Mouse (Mus musculus) limb, embryonic 10.5 days (tissue): ENCODE measurements around the gene Serpinb8. TPM values are rescaled to one million over a fixed set of nuclear protein-coding genes. Genes with fewer than 3 reads are reported as not detected.

Experiments used
- DNase-seq: peaks from one replicate; pipeline ENCODE4 v3.0.0-alpha.2; 2017; ENCODE audit warnings: low spot score
- H3K27ac ChIP-seq: fragments of 300-500 bp; sonication (generic); 2 replicates; pipeline ENCODE4 v1.5.1; 2016; ENCODE audit warnings: mild to moderate bottlenecking
- H3K27me3 ChIP-seq: fragments of 300-500 bp; sonication (generic); 2 replicates; pipeline ENCODE4 v1.6.1; 2016; ENCODE audit warnings: low read depth, mild to moderate bottlenecking; ENCODE audit not compliant: poor library complexity, severe bottlenecking
- H3K36me3 ChIP-seq: fragments of 300-500 bp; sonication (generic); 2 replicates; pipeline ENCODE4 v1.6.1; 2016; ENCODE audit warnings: mild to moderate bottlenecking, moderate library complexity
- H3K4me1 ChIP-seq: fragments of 300-500 bp; sonication (generic); 2 replicates; pipeline ENCODE4 v1.6.1; 2016
- H3K4me3 ChIP-seq: fragments of 300-500 bp; sonication (generic); 2 replicates; pipeline ENCODE4 v1.5.1; 2016; ENCODE audit warnings: mild to moderate bottlenecking, moderate library complexity
- H3K9me3 ChIP-seq: fragments of 300-500 bp; sonication (generic); replicated peaks from 2 replicates; pipeline ENCODE4 v1.6.1; 2016; ENCODE audit warnings: mild to moderate bottlenecking
- WGBS: fragments of 180-500 bp; shearing (Covaris S2); methylation state at CpG from one replicate; pipeline ENCODE4 v1.1.7; 2016; 5-methylcytosine and 5-hydroxymethylcytosine counted together
- polyA plus RNA-seq: library from polyadenylated mRNA; unstranded; fragments of >200 nt; fragmentation: Nextera tagmentation; extraction: Ambion mirVana; gene quantifications from 2 replicates; pipeline ENCODE4 v1.2.1, GENCODE M21; 2016

Serpinb8 gene
- polyA plus RNA-seq, result 0.15 and 0.36 TPM in 2 replicates

DNA sequence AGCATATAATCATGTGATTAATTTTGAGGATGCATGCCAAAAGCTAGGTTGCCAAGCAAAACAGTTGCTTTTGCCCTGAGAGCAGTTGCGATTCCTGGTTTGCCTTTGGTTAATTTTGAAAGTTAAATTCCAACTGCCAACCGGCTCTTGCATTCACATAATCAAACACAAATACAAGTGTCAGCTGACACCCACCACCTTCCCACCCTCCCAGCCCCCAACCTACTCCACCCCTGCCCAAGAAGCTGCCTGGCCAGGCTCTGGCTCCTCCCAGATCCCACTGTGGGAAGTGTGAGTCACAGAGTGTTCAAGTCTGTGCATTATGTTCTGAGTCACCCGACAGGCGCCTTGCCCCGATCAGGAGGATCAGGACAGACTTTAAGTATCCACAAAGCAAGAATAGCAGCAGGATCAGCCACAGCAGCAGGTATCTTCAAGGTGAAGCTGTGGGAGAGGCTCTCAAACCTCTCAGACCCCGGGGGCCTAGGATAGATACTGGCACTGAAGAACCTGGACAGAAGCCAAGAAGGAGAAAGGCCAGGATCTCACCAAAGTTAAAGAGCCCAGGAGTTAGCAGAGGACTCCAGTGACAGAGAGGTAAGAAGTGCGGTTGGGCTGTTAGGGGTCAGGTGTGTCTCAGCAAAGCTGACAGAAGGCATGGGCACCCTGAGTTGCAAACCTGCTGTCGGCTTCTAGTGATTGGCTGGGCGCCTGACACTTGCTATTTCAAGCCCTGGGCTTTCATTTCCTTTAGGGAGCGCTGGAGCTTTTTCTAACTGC, at the start of gene Serpinb8:
TSS of gene Serpinb8 (plus strand) at position 316 of the 780 bp plus-strand sequence.
- H3K27ac ChIP-seq, result no peak within 1 kb of the TSS
- no peaks in the 10 kb centered on the region for H3K27me3 ChIP-seq
- H3K9me3 ChIP-seq, result no peaks in the 10 kb centered on the region
- no peak within 1 kb of the TSS for H3K4me3 ChIP-seq
- no peaks in the 10 kb centered on the region for H3K4me1 ChIP-seq
- 67% methylated on average over 10 of the region's 10 CpGs for WGBS
- no peaks in the 10 kb centered on the region for H3K36me3 ChIP-seq
- no peak for DNase-seq

DNA sequence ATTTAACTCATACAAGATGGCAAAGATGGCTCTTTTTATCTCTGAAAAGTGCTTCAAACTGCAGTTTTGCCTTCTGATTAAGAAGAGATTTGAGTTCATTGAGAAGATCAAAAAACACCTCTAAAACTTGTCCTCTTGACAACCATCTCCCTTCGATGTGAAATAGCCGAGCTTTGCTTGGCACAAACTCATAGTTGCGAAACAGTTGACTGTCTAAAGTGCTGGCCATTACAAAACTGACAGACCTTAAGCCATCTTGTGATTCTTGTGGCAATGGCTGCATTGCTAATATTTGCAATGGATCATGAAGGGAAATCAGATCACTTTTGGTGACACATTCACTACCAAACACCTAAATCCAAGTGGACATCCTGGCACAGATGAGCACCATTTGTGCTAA, 30.3 kb upstream of the Serpinb8 start:
- H3K4me1 ChIP-seq, result no peaks in the 10 kb centered on the region
- DNase-seq, result no peak
- no peaks in the 10 kb centered on the region for H3K27me3 ChIP-seq
- H3K36me3 ChIP-seq, result no peaks in the 10 kb centered on the region
- WGBS, result 92% methylated on average over 3 of the region's 3 CpGs
- H3K9me3 ChIP-seq, result no peaks in the 10 kb centered on the region
- H3K4me3 ChIP-seq, result no peak overlapping the region
- H3K27ac ChIP-seq, result no peak overlapping the region

DNA sequence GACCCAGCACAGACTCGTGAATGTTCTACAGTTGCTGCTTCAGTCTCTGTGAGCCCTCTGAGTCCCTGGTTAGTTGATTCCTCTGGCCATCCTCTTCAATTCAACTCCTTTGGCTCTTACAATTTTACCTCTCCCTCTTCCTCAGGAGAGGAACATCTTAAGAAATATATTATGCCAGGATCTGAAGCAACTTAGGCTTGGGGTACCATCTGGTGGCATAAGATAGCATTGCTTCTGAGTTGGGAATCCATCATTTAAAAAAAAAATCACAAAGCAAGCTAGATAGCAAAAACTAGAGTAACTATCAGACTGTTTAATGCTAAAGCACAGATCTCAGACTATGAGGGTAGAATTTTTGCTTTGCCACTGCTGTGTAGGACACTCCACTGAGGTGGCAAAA, 27.7 kb upstream of the Serpinb8 start:
- Histone ChIP-seq H3K27me3 (no peaks in the 10 kb centered on the region), H3K36me3 (no peaks in the 10 kb centered on the region), H3K4me1 (no peaks in the 10 kb centered on the region), H3K27ac (no peak overlapping the region), H3K4me3 (no peak overlapping the region), H3K9me3 (no peaks in the 10 kb centered on the region)
- WGBS, result 70% methylated on average over 1 of the region's 1 CpGs
- no peak for DNase-seq

DNA sequence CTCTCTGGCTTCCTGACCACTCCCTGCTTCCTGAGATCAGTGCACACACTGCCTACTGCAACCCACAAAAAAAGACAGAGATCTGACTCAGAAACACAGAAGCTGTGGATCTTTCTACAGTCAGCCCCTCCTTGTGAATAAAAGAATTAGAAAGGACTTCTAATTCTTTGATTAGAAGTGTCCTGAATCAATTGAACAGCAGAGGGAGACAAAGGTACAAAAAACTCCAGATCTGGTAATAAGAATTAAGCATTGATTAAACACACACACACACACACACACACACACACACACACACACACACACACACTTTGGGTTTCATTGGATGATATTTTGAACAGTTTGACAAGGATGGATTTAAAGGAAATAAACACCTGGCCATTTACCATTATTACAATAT, 24.2 kb upstream of the Serpinb8 start:
- H3K9me3 ChIP-seq, result no peaks in the 10 kb centered on the region

DNA sequence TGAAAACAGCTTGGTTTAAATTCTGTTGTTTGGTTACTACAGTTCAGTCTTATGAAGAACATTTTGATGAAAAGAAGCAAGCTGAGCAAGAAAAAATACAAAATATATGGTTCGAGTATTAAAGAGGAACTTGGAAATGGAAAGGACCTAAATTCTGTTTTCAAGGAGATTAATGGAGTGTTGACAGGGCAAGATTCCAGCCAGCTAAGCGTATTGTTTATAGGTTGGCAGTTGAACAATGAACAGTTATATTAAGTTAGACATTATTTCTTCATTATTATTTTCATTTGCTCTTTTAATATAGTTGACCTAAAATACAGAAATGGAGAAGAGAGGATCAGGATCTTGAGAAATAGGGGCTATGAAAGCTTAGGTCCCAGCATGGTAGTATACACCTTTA, 13.7 kb upstream of the Serpinb8 start:
- no peaks in the 10 kb centered on the region for H3K36me3 ChIP-seq
- no peaks in the 10 kb centered on the region for H3K9me3 ChIP-seq
- no peak for DNase-seq
- 84% methylated on average over 2 of the region's 2 CpGs for WGBS
- no peaks in the 10 kb centered on the region for H3K4me1 ChIP-seq
- H3K27ac ChIP-seq, result no peak overlapping the region
- no peak overlapping the region for H3K4me3 ChIP-seq
- H3K27me3 ChIP-seq, result no peaks in the 10 kb centered on the region

More for the DNA sequence above, 24.2 kb upstream of the Serpinb8 start:
- Histone ChIP-seq H3K4me1 (no peaks in the 10 kb centered on the region), H3K27ac (no peak overlapping the region), H3K36me3 (no peaks in the 10 kb centered on the region), H3K27me3 (no peaks in the 10 kb centered on the region), H3K4me3 (no peak overlapping the region)
- no peak for DNase-seq

DNA sequence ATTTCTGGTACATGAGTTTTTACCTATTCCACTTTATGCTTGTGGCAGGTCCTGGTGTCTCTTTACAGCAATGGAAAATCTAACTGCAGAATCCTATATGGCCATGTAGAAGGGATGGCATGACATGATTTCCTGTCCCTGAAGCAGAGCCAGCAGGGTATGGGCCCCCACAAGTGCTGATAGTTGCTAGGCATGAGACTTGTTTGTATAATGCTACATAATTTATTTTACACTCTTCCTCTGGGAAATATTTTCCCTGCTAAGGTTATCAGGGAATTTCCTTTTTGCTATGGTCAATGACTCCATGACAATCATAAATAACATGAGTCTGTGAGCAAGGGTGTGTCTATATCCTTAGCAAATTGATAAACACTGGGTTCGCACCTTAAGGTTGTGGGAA, 12.3 kb upstream of the Serpinb8 start:
- no peaks in the 10 kb centered on the region for H3K9me3 ChIP-seq
- H3K27ac ChIP-seq, result no peak overlapping the region
- H3K4me3 ChIP-seq, result no peak overlapping the region
- no peak for DNase-seq
- H3K36me3 ChIP-seq, result no peaks in the 10 kb centered on the region
- WGBS, result 96% methylated on average over 1 of the region's 1 CpGs
- no peaks in the 10 kb centered on the region for H3K4me1 ChIP-seq
- no peaks in the 10 kb centered on the region for H3K27me3 ChIP-seq

DNA sequence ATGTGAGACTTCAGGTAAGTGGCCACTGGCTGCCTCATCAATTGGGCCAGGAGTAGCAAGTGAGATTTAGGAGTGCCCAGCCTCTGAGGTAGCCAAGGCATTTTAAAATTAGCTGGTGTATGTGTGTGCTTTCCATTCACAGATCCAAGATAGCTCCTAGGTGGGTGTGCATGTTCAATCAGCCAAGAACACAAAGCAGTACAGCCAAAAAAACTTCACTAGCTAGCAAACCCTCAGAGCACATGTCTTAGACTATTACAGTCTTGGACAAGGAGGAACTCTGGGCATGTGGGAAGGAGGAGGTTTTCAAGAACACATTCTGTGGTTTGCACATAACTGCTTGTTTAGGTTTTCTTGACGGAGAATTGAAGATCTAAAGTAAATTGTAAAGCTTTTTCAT, 8.6 kb upstream of the Serpinb8 start:
- H3K36me3 ChIP-seq, result no peaks in the 10 kb centered on the region
- H3K9me3 ChIP-seq, result no peaks in the 10 kb centered on the region
- no peak for DNase-seq
- 84% methylated on average over 1 of the region's 1 CpGs for WGBS
- no peaks in the 10 kb centered on the region for H3K4me1 ChIP-seq
- H3K27me3 ChIP-seq, result no peaks in the 10 kb centered on the region
- no peak overlapping the region for H3K27ac ChIP-seq
- H3K4me3 ChIP-seq, result no peak overlapping the region

DNA sequence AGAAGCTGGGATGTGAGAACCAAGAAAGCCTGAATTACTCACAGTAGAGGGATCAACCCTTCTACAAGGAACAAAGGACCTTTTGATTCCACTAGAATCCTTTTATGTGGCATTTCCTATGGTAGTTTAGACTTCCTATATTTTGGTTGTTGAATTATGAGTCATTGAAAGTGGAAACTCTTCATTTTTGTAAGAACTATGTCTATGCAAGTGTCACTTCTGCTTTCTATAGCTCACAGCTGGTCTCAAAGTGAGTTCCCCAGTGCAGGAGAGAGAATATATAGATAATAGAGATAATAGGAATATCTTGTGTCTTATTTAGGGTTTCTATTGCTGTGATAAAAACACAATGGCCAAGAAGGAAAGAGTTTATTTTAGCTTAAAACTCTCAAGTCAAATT, 6.9 kb upstream of the Serpinb8 start:
- no peak for DNase-seq
- Histone ChIP-seq H3K27me3 (no peaks in the 10 kb centered on the region), H3K4me3 (no peak overlapping the region), H3K4me1 (no peaks in the 10 kb centered on the region), H3K36me3 (no peaks in the 10 kb centered on the region), H3K9me3 (no peaks in the 10 kb centered on the region), H3K27ac (no peak overlapping the region)

DNA sequence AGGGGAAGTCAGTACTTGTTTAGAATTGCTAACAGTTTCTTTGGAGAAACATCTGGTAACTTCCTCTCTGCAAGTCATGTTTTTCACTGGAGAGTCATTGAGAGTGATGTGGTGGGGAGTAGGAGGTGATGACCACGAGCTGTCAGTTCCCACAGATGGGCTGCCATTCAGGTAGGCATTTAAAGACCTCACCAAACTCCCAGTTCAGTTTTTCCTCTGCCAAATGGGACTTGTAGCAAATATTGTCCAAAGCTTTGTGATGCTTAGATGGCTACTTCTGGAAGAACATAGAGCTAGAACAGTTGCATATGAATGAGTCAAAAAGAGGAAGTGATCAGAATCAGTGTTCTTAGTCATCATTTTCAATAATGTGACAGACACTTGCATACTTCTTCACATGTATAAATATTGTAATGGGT, 5.8 kb upstream of the Serpinb8 start:
- WGBS, result 64% methylated on average over 1 of the region's 1 CpGs
- H3K9me3 ChIP-seq, result no peaks in the 10 kb centered on the region
- no peak overlapping the region for H3K27ac ChIP-seq
- H3K4me1 ChIP-seq, result no peaks in the 10 kb centered on the region
- H3K27me3 ChIP-seq, result no peaks in the 10 kb centered on the region
- no peaks in the 10 kb centered on the region for H3K36me3 ChIP-seq
- no peak overlapping the region for H3K4me3 ChIP-seq
- DNase-seq, result no peak

DNA sequence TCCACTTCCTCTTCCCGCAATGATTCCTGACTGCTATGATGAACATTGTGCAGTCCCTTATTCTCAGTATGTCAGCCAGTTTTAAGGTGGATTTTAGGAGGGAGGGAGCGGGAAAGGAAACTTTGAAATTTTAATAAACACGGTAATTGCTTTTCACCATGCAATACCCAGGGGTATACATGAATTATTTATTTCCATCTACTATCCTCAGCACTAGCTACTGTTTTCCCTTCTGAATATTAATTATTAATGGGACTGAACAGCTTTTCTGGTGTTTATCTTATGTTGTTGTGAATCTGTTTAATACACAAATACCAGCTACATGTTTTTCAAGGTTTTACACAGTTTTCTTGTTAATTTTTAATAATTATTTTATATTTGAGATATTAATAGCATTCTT, 4.9 kb upstream of the Serpinb8 start:
- Histone ChIP-seq H3K9me3 (no peaks in the 10 kb centered on the region), H3K27me3 (no peaks in the 10 kb centered on the region), H3K36me3 (no peaks in the 10 kb centered on the region), H3K27ac (no peak overlapping the region), H3K4me3 (no peak overlapping the region), H3K4me1 (no peaks in the 10 kb centered on the region)
- 92% methylated on average over 3 of the region's 3 CpGs for WGBS
- DNase-seq, result no peak

DNA sequence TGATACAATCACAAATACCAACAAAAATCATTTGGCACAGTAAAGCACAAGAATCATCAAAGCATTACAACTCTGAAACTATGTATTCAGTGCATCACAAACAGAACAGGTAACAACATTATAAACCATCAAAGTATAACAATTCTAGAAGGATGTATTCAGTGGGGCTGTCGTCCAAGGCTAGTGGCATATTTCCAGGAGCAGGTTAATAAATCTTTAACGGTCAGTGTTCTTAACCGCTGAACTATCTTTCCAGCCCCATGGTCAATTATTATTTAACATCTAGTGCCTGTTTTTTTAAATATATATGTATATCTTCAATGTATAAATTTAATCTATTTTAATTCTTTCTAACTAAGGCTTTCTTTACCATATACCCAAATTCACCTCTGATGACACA, 3.6 kb upstream of the Serpinb8 start:
- Histone ChIP-seq H3K4me1 (no peaks in the 10 kb centered on the region), H3K27ac (no peak overlapping the region), H3K9me3 (no peaks in the 10 kb centered on the region), H3K27me3 (no peaks in the 10 kb centered on the region), H3K4me3 (no peak overlapping the region), H3K36me3 (no peaks in the 10 kb centered on the region)
- WGBS, result 91% methylated on average over 3 of the region's 3 CpGs
- no peak for DNase-seq

DNA sequence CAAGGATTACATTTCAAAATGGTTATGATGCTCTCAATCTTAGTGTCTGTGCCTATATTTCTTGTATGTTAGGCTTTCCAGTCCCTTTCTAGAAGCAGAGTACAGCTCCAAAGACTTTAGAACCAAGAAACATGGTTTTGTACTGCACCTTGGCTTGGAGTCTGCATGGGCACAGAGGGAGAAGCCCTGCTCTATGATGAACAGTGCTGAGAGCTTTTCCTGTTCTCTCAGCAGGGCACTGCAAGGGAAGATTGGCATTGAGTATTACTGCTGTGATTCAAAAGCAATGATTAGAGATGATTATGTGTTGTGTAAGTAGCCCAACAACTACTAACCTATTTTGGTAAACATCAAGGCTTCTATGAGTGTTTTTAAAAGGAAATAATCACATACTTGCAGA, 1.6 kb upstream of the Serpinb8 start:
- DNase-seq, result no peak
- no peak overlapping the region for H3K27ac ChIP-seq
- no peaks in the 10 kb centered on the region for H3K9me3 ChIP-seq
- no peaks in the 10 kb centered on the region for H3K4me1 ChIP-seq
- H3K4me3 ChIP-seq, result no peak overlapping the region
- H3K27me3 ChIP-seq, result no peaks in the 10 kb centered on the region
- no peaks in the 10 kb centered on the region for H3K36me3 ChIP-seq

DNA sequence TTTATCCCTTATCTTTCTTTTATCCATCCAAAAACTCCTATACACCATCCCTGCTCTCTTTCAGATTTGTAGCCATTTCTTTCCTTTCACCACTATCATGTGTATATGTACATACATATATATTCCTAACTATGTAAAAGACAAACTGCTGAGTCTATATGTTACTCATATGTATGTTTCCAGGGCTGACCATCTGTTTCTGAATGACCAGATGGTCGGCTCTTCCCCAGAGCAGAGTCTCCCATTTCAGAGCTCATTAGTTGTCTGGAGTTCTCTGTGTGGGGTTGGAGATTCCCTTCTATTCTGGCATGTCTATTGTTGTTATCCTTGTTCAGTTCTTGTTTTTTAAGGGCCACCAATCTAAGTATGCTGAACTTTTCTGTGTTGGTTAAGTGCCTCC, 1.2 kb upstream of the Serpinb8 start:
- H3K27ac ChIP-seq, result no peak overlapping the region
- 81% methylated on average over 1 of the region's 1 CpGs for WGBS
- no peaks in the 10 kb centered on the region for H3K9me3 ChIP-seq
- H3K36me3 ChIP-seq, result no peaks in the 10 kb centered on the region
- no peak overlapping the region for H3K4me3 ChIP-seq
- H3K4me1 ChIP-seq, result no peaks in the 10 kb centered on the region
- no peak for DNase-seq
- no peaks in the 10 kb centered on the region for H3K27me3 ChIP-seq

DNA sequence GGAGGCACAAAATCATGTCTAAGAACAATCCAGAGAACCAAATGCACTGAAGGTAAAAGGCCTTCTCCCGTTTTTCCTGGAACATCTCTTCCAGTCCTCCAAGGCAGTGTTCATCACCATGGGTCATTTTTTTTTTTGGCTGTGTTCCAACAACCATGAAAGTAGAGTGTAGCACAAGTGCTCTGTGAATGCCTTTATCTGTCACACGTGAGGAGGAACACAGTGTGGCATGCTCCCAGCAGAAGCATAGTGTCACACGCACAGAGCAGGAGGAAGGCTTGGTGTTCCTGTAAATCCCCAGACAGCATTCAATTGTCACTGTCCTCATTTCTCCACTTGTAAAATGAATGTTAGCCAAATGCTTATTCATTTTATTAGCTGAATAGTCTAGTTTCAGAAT, 2.8 kb downstream of the Serpinb8 start:
- Histone ChIP-seq H3K36me3 (no peaks in the 10 kb centered on the region), H3K4me1 (no peaks in the 10 kb centered on the region), H3K9me3 (no peaks in the 10 kb centered on the region), H3K4me3 (no peak overlapping the region), H3K27me3 (no peaks in the 10 kb centered on the region), H3K27ac (no peak overlapping the region)
- no peak for DNase-seq
- 89% methylated on average over 3 of the region's 3 CpGs for WGBS
